Mouse (Mus musculus) heart, embryonic 12.5 days (tissue): Measurements from ENCODE around the gene Efnb1. TPM values are rescaled to one million over a fixed set of nuclear protein-coding genes. Genes with fewer than 3 reads are reported as not detected.

Source experiments
- ATAC-seq: fragments of 200-750 bp; cut with Nextera tagmentation; 2 replicates; pipeline ENCODE4 v1.8.0; 2017; ENCODE audit warnings: moderate TSS enrichment, moderate library complexity; ENCODE audit not compliant: insufficient number of reproducible peaks, low FRiP score
- H3K27ac ChIP-seq: fragments of 300-500 bp; sonication (generic); 2 replicates; pipeline ENCODE4 v1.5.1; 2016; ENCODE audit warnings: mild to moderate bottlenecking, moderate library complexity; ENCODE audit not compliant: poor library complexity, severe bottlenecking
- H3K27me3 ChIP-seq: fragments of 300-500 bp; sonication (generic); replicated peaks from 2 replicates; pipeline ENCODE4 v1.6.1; 2016; ENCODE audit warnings: mild to moderate bottlenecking, moderate library complexity
- H3K36me3 ChIP-seq: fragments of 300-500 bp; sonication (generic); 2 replicates; pipeline ENCODE4 v1.6.1; 2016; ENCODE audit warnings: mild to moderate bottlenecking, moderate library complexity
- H3K4me1 ChIP-seq: fragments of 300-500 bp; sonication (generic); replicated peaks from 2 replicates; pipeline ENCODE4 v1.6.1; 2016; ENCODE audit warnings: mild to moderate bottlenecking
- H3K4me2 ChIP-seq: fragments of 300-500 bp; sonication (generic); 2 replicates; pipeline ENCODE4 v1.6.1; 2016; ENCODE audit warnings: mild to moderate bottlenecking, moderate library complexity
- H3K4me3 ChIP-seq: fragments of 300-500 bp; sonication (generic); 2 replicates; pipeline ENCODE4 v1.5.1; 2016; ENCODE audit warnings: mild to moderate bottlenecking
- H3K9ac ChIP-seq: fragments of 300-500 bp; sonication (generic); 2 replicates; pipeline ENCODE4 v1.6.1; 2016; ENCODE audit warnings: mild to moderate bottlenecking, moderate library complexity
- H3K9me3 ChIP-seq: fragments of 300-500 bp; sonication (generic); replicated peaks from 2 replicates; pipeline ENCODE4 v1.6.1; 2016; ENCODE audit warnings: mild to moderate bottlenecking, moderate library complexity
- WGBS: fragments of 180-500 bp; shearing (Covaris S2); methylation state at CpG from one replicate; pipeline ENCODE4 v1.1.7; 2016; 5-methylcytosine and 5-hydroxymethylcytosine counted together
- polyA plus RNA-seq: library from polyadenylated mRNA; unstranded; fragments of >200 nt; fragmentation: Nextera tagmentation; extraction: Ambion mirVana; gene quantifications from 2 replicates; pipeline ENCODE4 v1.2.1, GENCODE M21; 2016

The Efnb1 gene
- polyA plus RNA-seq, 1 experiment from 2014 or later = 25.3 TPM

- H3K4me3 ChIP-seq = peak overlapping the region; percentile 24; the same call in 1 of the 2 replicates
- H3K4me2 ChIP-seq = peak overlapping the region; percentile 61
- H3K4me1 ChIP-seq = peaks cover 57% of the 10 kb centered on the region
- H3K27me3 ChIP-seq = peaks cover 14% of the 10 kb centered on the region; the same call in 1 of the 2 replicates
- no peaks in the 10 kb centered on the region for H3K9me3 ChIP-seq
- H3K36me3 ChIP-seq = no peaks in the 10 kb centered on the region
- ATAC-seq = peak; percentile 17; the same call in 1 of the 2 replicates
- H3K9ac ChIP-seq = peak overlapping the region; percentile 48; the same call in 1 of the 2 replicates
- WGBS = 35% methylated on average over 8 of the region's 9 CpGs
- H3K27ac ChIP-seq = peak overlapping the region; percentile 99
Observed at GRCm38 (mm10) chrX:99198532-99198931, 62.6 kb downstream of the Efnb1 start.

Other genes with a start within 250 kb of the Efnb1 start
- gene Ophn1, start 245.1 kb upstream of the Efnb1 start, polyA plus RNA-seq = 11.0 and 11.2 TPM in 2 replicates
- 18.6 and 19.6 TPM in 2 replicates for gene Yipf6, start 199.8 kb upstream of the Efnb1 start, polyA plus RNA-seq
- 19.8 and 19.9 TPM in 2 replicates for gene Stard8, start 132.9 kb upstream of the Efnb1 start, polyA plus RNA-seq